Mouse (Mus musculus): ENCODE measurements around the gene Gm3127.
"Not testable (repeated sequence)": the region's sequence is repeated elsewhere in the genome, so short reads cannot be mapped to it uniquely, and the experiment has no call there.

The Gm3127 gene

GRCm38 (mm10) chr14:4164730-4165129 is at the start of gene Gm3127:
Gene Gm3127 (plus strand): TSS chr14:4165030.
- not testable (repeated sequence) for DNase-seq

DNA sequence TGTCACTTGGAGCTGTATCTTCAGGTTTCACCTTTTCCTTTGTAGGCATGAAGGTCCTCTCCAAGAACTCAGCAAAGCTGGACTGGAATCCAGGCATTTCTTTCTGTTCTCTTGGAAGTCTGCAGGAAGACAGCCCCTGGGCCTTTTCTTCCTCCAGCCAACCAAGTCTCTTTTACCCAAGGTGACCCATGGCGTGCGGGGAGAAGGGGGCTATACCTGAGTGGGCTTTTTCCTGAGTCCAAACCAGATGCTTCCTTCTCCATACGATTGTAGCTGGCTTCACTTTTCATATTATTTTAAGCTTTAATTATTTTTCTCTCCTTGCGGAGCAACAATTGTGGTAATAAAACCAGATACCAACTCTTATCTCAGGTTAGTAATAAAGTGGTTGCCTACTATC is 23.2 kb upstream of the Gm3127 start:
- not testable (repeated sequence) for DNase-seq

DNA sequence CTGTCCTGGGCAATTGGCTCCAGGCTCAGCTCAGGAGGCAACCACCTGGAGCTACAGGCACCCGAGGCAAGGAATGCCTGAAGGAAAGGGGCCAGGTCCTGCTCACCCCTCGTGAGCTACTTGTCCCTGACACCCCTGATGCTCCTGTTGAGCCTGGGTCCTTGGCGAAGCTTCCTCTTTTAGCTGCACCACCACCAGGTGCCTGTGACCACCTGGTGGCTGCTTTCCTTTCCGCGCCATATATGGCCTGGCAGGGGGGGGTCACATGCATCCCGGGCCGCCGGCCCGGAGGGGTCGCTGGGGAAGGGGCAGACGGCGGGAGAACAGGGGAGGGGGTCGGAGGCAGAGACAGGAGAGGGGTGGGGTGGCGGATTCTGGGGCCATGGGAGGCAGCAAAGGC is 17.2 kb downstream of the Gm3127 start:
- not testable (repeated sequence) for DNase-seq

- not testable (repeated sequence) for DNase-seq
These were observed 17.8 kb downstream of the Gm3127 start, which contains the start of gene Gm2974 for GRCm38 (mm10) chr14:4182491-4183210. Gene Gm2974 (plus strand): TSS chr14:4182576.

GRCm38 (mm10) chr14:4183375-4183774 is 18.5 kb downstream of the Gm3127 start:
- DNase-seq = not testable (repeated sequence)

Data from kidney, adult 8-10 months (tissue).